Mouse (Mus musculus) gastrocnemius, postnatal 25 days (tissue): ENCODE data around the gene Abhd4. TPM values are rescaled to one million over a fixed set of nuclear protein-coding genes. Genes with fewer than 3 reads are reported as not detected.

Experiments
- DNase-seq: peaks from one replicate; pipeline ENCODE4 v3.0.0; 2022
- long read RNA-seq, 2 experiments: library from polyadenylated mRNA; stranded (forward); transcript quantifications; one replicate each; pipeline ENCODE4 v2.0.0; 2021
- total RNA-seq, 2 experiments: library from RNA; stranded (reverse); gene quantifications; 1 replicate in 1 of 2; 2 replicates in 1 of 2; pipeline ENCODE4 v1.2.3; 2021

The Abhd4 gene
- total RNA-seq: 10 to 100 TPM; 17.6 to 17.9 TPM
- long read RNA-seq, experiment 1, transcript Abhd4-201 (7 exons, 2,401 nt): major isoform, 8 of 20 reads
- long read RNA-seq, experiment 1, partial matches to known transcripts: 2 of 20 reads
- long read RNA-seq, experiment 1, other reads (novel, unspliced or antisense): 6 of 20 reads
- long read RNA-seq, experiment 2, transcript Abhd4-201 (7 exons, 2,401 nt): major isoform, 24 of 34 reads
- long read RNA-seq, experiment 2, partial matches to known transcripts: 1 of 34 reads
- long read RNA-seq, experiment 2, other reads (novel, unspliced or antisense): 5 of 34 reads

GRCm38 (mm10) chr14:54253741-54254291, at the start of gene Abhd4, which contains the start of gene Dad1:
Gene Abhd4 (plus strand): TSS chr14:54254188.
Gene Dad1 (minus strand): TSS chr14:54254104.
- DNase-seq: peak; percentile 98

- DNase-seq: no peak
These were observed 49.7 kb upstream of the Abhd4 start for GRCm38 (mm10) chr14:54204311-54204710.

- no peak for DNase-seq
These were observed 49.2 kb upstream of the Abhd4 start for GRCm38 (mm10) chr14:54204786-54205185.

- DNase-seq: no peak
These were observed 48.1 kb upstream of the Abhd4 start for GRCm38 (mm10) chr14:54205904-54206303.

- DNase-seq: no peak
These were observed 47.7 kb upstream of the Abhd4 start for GRCm38 (mm10) chr14:54206309-54206708.

GRCm38 (mm10) chr14:54206750-54207550, 47.0 kb upstream of the Abhd4 start:
- DNase-seq: no peak

- no peak for DNase-seq
These were observed 46.1 kb upstream of the Abhd4 start for GRCm38 (mm10) chr14:54207924-54208323.

GRCm38 (mm10) chr14:54208741-54209140, 45.2 kb upstream of the Abhd4 start:
- DNase-seq: no peak

- DNase-seq: no peak
These were observed 44.1 kb upstream of the Abhd4 start for GRCm38 (mm10) chr14:54209932-54210331.

- DNase-seq: no peak
These were observed 43.6 kb upstream of the Abhd4 start for GRCm38 (mm10) chr14:54210401-54210800.

- no peak for DNase-seq
These were observed 42.8 kb upstream of the Abhd4 start for GRCm38 (mm10) chr14:54211199-54211598.

GRCm38 (mm10) chr14:54211755-54212154, 42.2 kb upstream of the Abhd4 start:
- DNase-seq: no peak

GRCm38 (mm10) chr14:54213734-54214133, 40.3 kb upstream of the Abhd4 start:
- no peak for DNase-seq

- no peak for DNase-seq
These were observed 39.5 kb upstream of the Abhd4 start for GRCm38 (mm10) chr14:54214477-54214876.

- no peak for DNase-seq
These were observed 39.1 kb upstream of the Abhd4 start for GRCm38 (mm10) chr14:54214901-54215300.

GRCm38 (mm10) chr14:54216126-54216525, 37.9 kb upstream of the Abhd4 start:
- no peak for DNase-seq

GRCm38 (mm10) chr14:54218233-54218632, 35.8 kb upstream of the Abhd4 start:
- no peak for DNase-seq

GRCm38 (mm10) chr14:54218721-54219120, 35.3 kb upstream of the Abhd4 start:
- DNase-seq: no peak

- no peak for DNase-seq
These were observed 34.7 kb upstream of the Abhd4 start for GRCm38 (mm10) chr14:54219256-54219655.

- DNase-seq: no peak
These were observed 34.1 kb upstream of the Abhd4 start for GRCm38 (mm10) chr14:54219849-54220248.

GRCm38 (mm10) chr14:54220726-54221494, 33.1 kb upstream of the Abhd4 start:
- DNase-seq: no peak

GRCm38 (mm10) chr14:54221641-54222040, 32.3 kb upstream of the Abhd4 start:
- DNase-seq: no peak
